In genomic region chr10:40678477-40678876, GRCm38 (mm10) we compare ENCODE assay signal across 12 mouse cellular contexts. TPM values are rescaled to one million over a fixed set of nuclear protein-coding genes. Genes with fewer than 3 reads are reported as not detected.
"Had no signal": no experiment of that assay in that cellular context is flagged by ENCODE, and none has a peak within 500 bp of the region (broad histone marks: within the 10 kb centered on the region; RNA-seq: fewer than 3 reads in every experiment).

No protein-coding gene starts in this region.

- H3K4me3 ChIP-seq: limb, embryonic 15.5 days; liver, embryonic 12.5 days; midbrain, embryonic 10.5 days; midbrain, embryonic 15.5 days had no signal

- H3K27ac ChIP-seq: limb, embryonic 15.5 days; liver, embryonic 12.5 days; midbrain, embryonic 10.5 days; midbrain, embryonic 15.5 days had no signal

- DNase-seq: kidney, adult 2 months; kidney, postnatal 36 days; lung, postnatal 4 days; right cerebral cortex, adult 18-20 months; right cerebral cortex, postnatal 25 days; thymus, postnatal 4 days had no signal

- H3K9ac ChIP-seq: limb, embryonic 15.5 days; liver, embryonic 12.5 days; midbrain, embryonic 15.5 days had no signal

- H3K27me3 ChIP-seq: midbrain, embryonic 15.5 days had no signal

- H3K4me2 ChIP-seq: limb, embryonic 15.5 days; liver, embryonic 12.5 days; midbrain, embryonic 15.5 days had no signal

- H3K36me3 ChIP-seq: limb, embryonic 15.5 days; liver, embryonic 12.5 days; midbrain, embryonic 10.5 days; midbrain, embryonic 15.5 days had no signal

- H3K9me3 ChIP-seq: limb, embryonic 15.5 days; liver, embryonic 12.5 days; midbrain, embryonic 10.5 days; midbrain, embryonic 15.5 days had no signal

- ATAC-seq: intestine, embryonic 16.5 days; liver, embryonic 12.5 days; midbrain, embryonic 15.5 days had no signal

RNA-seq across cellular contexts. Expression of gene Mettl24, which starts 4.6 kb away (rescaled TPM):
- total RNA-seq: megakaryocyte, adult 5-6 weeks had no signal

RNA-seq across cellular contexts. Expression of gene Ddo, which starts 48.7 kb away (rescaled TPM):
- total RNA-seq: megakaryocyte, adult 5-6 weeks had no signal
